Mouse (Mus musculus) liver, postnatal 0 days (tissue): ENCODE results near the gene Vtcn1. TPM values are rescaled to one million over a fixed set of nuclear protein-coding genes. Genes with fewer than 3 reads are reported as not detected.

Experiments used
- ATAC-seq: fragments of 200-750 bp; cut with Nextera tagmentation; 2 replicates; pipeline ENCODE4 v1.8.0; 2017; ENCODE audit warnings: mild to moderate bottlenecking, moderate library complexity
- DNase-seq: peaks from one replicate; pipeline ENCODE4 v3.0.0-alpha.2; 2016
- H3K27ac ChIP-seq: fragments of 300-500 bp; sonication (generic); 2 replicates; pipeline ENCODE4 v1.5.1; 2014; ENCODE audit warnings: antibody characterized with exemption, moderate library complexity, mild to moderate bottlenecking, low read depth
- H3K27me3 ChIP-seq: fragments of 300-500 bp; sonication (generic); 2 replicates; pipeline ENCODE4 v1.6.1; 2014; ENCODE audit warnings: low read length, control low read depth, mixed read lengths; ENCODE audit not compliant: insufficient read depth
- H3K36me3 ChIP-seq: fragments of 300-500 bp; sonication (generic); replicated peaks from 2 replicates; pipeline ENCODE4 v1.6.1; 2014; ENCODE audit warnings: mild to moderate bottlenecking, control low read depth, low read length, moderate library complexity, mixed read lengths; ENCODE audit not compliant: insufficient read depth
- H3K4me1 ChIP-seq: fragments of 300-500 bp; sonication (generic); 2 replicates; pipeline ENCODE4 v1.6.1; 2014; ENCODE audit warnings: antibody characterized with exemption, mild to moderate bottlenecking, control low read depth; ENCODE audit not compliant: insufficient read depth
- H3K4me2 ChIP-seq: fragments of 300-500 bp; sonication (generic); 2 replicates; pipeline ENCODE4 v1.6.1; 2014; ENCODE audit warnings: low read depth, mild to moderate bottlenecking, low read length, moderate library complexity, mixed read lengths
- H3K4me3 ChIP-seq: fragments of 300-500 bp; sonication (generic); 2 replicates; pipeline ENCODE4 v1.5.1; 2014; ENCODE audit warnings: low read depth, low read length
- H3K9ac ChIP-seq: fragments of 300-500 bp; sonication (generic); replicated peaks from 2 replicates; pipeline ENCODE4 v1.6.1; 2014; ENCODE audit warnings: mild to moderate bottlenecking, moderate library complexity
- H3K9me3 ChIP-seq: fragments of 300-500 bp; sonication (generic); 2 replicates; pipeline ENCODE4 v1.6.1; 2016; ENCODE audit warnings: mild to moderate bottlenecking, control low read depth, low read length, mixed read lengths
- CTCF ChIP-seq: sonication (generic); IDR thresholded peaks from 2 replicates; pipeline ENCODE4 v1.5.1; 2016; ENCODE audit warnings: antibody characterized with exemption, low read depth
- EP300 ChIP-seq: IDR thresholded peaks from 2 replicates; pipeline ENCODE4 v1.6.1; 2016; ENCODE audit warnings: antibody characterized with exemption, low read depth, mild to moderate bottlenecking
- WGBS: fragments of 180-500 bp; shearing (Covaris S2); extraction: QIAGEN DNeasy Blood & Tissue Kit; methylation state at CpG from one replicate; pipeline ENCODE4 v1.1.7; 2014; ENCODE audit not compliant: insufficient replicate concordance; 5-methylcytosine and 5-hydroxymethylcytosine counted together
- polyA plus RNA-seq: library from polyadenylated mRNA; unstranded; fragments of >200 nt; fragmentation: Nextera tagmentation; extraction: Ambion mirVana; gene quantifications from 2 replicates; pipeline ENCODE4 v1.2.1, GENCODE M21; 2015

Gene Vtcn1
- polyA plus RNA-seq, 1 experiment from 2014 or later: 0.05 TPM

DNA sequence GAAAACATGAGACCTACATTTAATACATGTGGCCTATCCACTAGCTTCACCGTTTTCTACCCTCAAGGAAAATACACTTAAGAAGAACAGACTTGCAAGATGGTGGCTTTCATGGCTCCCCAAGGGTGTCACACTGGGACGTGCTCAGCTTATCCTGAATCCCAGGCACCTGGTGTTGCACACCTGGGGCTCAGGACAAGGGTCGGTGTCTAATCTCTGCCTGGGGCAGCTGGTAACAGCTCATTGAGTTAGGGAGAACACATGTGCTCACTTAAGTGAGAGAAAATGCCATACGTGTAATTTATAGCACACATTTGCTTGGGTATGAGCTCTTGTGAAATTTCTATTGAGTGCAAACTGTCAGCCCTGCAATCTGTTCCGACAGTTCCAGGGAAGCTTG is 19.1 kb downstream of the Vtcn1 start:
- Histone ChIP-seq H3K27ac (no peak overlapping the region), H3K27me3 (no peaks in the 10 kb centered on the region), H3K4me2 (no peak overlapping the region), H3K4me3 (no peak overlapping the region), H3K4me1 (no peaks in the 10 kb centered on the region), H3K36me3 (no peaks in the 10 kb centered on the region), H3K9me3 (no peaks in the 10 kb centered on the region), H3K9ac (no peak overlapping the region)
- DNase-seq (no peak), ATAC-seq (no peak)
- 75% methylated on average over 5 of the region's 5 CpGs for WGBS
- TF ChIP-seq EP300 (no peak), CTCF (no peak)

DNA sequence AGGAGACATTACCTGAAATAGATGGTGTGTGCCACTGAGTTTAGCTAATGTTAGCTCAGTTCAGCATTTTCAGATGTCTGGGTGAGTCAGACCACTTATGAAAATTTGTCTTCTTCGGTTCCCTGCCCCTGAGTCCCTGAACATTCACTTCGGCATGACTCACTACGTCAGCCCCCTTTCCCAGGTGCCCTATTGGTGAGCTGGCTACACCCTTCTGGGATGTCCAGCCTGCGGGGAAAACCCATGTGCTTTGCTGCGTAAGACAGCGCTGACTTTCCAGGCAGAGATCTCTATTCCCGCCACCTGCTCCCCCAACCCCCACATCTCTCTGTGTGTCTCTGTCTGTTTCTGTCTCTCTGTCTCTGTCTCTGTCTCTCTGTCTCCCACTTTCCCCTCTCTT is 23.1 kb downstream of the Vtcn1 start:
- Histone ChIP-seq H3K4me2 (no peak overlapping the region), H3K9ac (no peak overlapping the region), H3K27me3 (no peaks in the 10 kb centered on the region), H3K9me3 (no peaks in the 10 kb centered on the region), H3K36me3 (no peaks in the 10 kb centered on the region), H3K27ac (no peak overlapping the region), H3K4me3 (no peak overlapping the region), H3K4me1 (no peaks in the 10 kb centered on the region)
- no peak for TF ChIP-seq CTCF
- TF ChIP-seq EP300: no peak
- ATAC-seq: no peak
- 71% methylated on average over 7 of the region's 7 CpGs for WGBS
- DNase-seq: no peak

DNA sequence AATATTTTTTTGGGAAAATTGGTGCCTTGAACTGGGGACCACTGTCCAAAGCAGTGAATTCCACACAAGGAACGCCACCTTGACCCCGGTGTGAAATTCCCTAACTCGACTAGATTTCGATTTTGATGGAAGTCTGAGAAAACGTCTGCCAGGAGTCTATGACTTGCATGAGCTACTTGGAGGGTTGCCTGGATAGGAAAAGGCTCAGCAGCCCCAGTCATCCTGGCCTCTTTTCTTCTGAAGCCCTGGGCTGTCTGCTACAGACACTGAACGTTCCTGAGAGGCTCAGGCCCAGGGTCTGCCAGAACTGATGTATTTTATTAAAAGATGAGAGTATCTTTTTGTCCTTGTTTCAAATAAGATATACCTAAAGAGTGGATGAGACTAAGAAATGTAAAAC is 25.2 kb downstream of the Vtcn1 start:
- H3K36me3 ChIP-seq: no peaks in the 10 kb centered on the region
- no peak overlapping the region for H3K4me3 ChIP-seq
- H3K4me1 ChIP-seq: no peaks in the 10 kb centered on the region
- DNase-seq (no peak), ATAC-seq (no peak)
- H3K4me2 ChIP-seq: no peak overlapping the region
- no peak overlapping the region for H3K27ac ChIP-seq
- H3K9me3 ChIP-seq: no peaks in the 10 kb centered on the region
- no peak overlapping the region for H3K9ac ChIP-seq
- no peaks in the 10 kb centered on the region for H3K27me3 ChIP-seq
- TF ChIP-seq CTCF: no peak
- no peak for TF ChIP-seq EP300
- 69% methylated on average over 6 of the region's 6 CpGs for WGBS

DNA sequence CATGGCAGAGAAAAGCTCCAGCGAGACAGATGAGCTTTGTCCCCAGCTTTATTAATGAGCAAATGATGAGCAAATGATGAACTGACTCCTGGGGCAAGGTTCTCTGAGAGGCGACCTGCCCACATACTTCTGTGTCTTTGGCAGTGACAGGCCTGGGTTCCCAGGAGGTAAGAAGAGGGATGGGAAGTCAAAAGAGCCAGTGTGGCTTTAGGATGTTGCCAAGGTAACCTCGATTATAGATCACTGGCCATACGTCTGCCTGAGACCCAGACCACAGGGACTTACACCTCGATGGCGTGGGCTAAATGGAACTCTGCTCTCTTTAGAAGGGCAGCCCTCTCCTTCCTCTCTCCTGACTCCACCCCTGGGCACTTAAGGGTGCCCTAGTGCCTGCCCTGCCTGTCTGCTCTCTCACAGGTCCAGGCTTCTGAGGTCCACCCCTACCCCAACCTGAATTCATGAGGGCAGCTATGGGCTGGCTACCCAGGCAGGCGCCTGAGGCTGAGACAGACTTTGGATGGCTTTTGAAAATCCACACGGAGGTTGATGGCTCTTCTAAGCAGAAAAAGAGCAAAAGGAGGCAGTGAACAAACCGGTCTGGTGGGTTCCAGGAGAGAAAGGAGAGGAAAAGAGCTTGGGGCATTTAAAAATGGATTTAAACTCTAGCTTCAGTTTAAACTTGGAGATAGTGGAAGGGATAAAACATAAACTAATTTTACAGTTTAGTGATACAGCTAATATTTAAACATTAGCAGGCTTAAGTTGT is 31.0 kb downstream of the Vtcn1 start:
- H3K4me3 ChIP-seq: no peak overlapping the region
- no peaks in the 10 kb centered on the region for H3K36me3 ChIP-seq
- H3K27ac ChIP-seq: no peak overlapping the region
- no peak overlapping the region for H3K4me2 ChIP-seq
- H3K9me3 ChIP-seq: no peaks in the 10 kb centered on the region
- no peak overlapping the region for H3K9ac ChIP-seq
- WGBS: 64% methylated on average over 9 of the region's 9 CpGs
- no peak for TF ChIP-seq CTCF
- TF ChIP-seq EP300: no peak
- DNase-seq (no peak), ATAC-seq (no peak)
- H3K4me1 ChIP-seq: no peaks in the 10 kb centered on the region
- no peaks in the 10 kb centered on the region for H3K27me3 ChIP-seq

DNA sequence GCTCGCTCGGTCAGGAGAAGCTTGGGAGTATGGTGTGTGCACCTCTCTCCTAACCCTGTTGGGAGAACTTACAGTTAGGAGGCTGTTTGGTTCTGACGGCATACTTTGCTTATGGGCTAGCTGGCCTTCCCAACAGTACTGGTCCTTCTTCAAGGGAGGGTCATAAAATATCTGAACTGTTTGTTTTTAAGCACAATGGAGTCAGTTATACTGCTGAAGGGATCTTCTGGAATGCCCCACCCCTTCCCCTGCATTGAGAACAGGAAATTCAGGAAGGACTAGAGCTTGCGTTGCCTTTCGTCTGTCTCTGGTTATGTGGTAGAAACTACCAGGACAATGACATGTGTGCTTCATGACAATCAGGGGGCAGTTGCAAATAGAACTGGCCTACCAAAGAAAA is 31.9 kb downstream of the Vtcn1 start:
- Histone ChIP-seq H3K4me2 (no peak overlapping the region), H3K36me3 (no peaks in the 10 kb centered on the region), H3K4me3 (no peak overlapping the region), H3K27me3 (no peaks in the 10 kb centered on the region), H3K9me3 (no peaks in the 10 kb centered on the region), H3K27ac (no peak overlapping the region), H3K4me1 (no peaks in the 10 kb centered on the region), H3K9ac (no peak overlapping the region)
- WGBS: 74% methylated on average over 5 of the region's 5 CpGs
- TF ChIP-seq EP300 (no peak), CTCF (no peak)
- DNase-seq (no peak), ATAC-seq (no peak)

DNA sequence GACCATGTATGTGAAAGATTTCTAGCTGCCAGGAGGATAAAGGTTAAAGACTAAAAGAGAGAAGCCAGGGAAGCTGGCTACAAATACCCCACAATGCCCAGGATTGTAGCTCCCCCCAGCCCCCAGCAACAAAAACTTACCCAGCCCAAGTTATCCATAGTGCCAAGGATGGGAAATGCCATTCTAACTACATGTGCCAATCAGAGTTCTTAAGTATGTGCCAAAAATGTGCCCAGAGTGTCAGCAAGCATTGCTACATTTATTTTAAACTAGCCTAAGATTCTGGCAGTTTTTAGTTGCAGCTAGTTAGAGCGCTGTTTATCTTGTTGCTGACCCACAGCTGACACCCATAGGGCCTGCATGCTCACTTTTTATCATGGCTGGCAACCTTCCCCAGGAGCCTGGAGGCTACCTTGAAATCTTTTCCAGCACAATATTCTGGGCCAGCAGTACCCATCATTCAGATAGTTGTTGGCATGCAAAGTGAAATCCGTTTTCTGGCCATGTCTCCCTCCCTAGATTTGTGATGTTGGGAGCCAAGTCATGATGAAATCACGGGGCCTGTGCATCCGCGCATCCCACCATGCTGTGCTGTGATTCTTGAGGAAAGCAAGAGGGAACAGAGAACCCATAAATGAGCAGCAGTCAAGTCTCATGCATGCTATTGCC is 33.2 kb downstream of the Vtcn1 start:
- no peaks in the 10 kb centered on the region for H3K4me1 ChIP-seq
- no peaks in the 10 kb centered on the region for H3K9me3 ChIP-seq
- H3K36me3 ChIP-seq: no peaks in the 10 kb centered on the region
- no peak overlapping the region for H3K4me2 ChIP-seq
- H3K9ac ChIP-seq: no peak overlapping the region
- DNase-seq: no peak
- H3K27me3 ChIP-seq: no peaks in the 10 kb centered on the region
- ATAC-seq: no peak
- H3K4me3 ChIP-seq: no peak overlapping the region
- TF ChIP-seq EP300 (no peak), CTCF (no peak)
- WGBS: 81% methylated on average over 5 of the region's 5 CpGs
- no peak overlapping the region for H3K27ac ChIP-seq
